Mouse (Mus musculus): ENCODE results near the gene Gm4631.
"Not testable (repeated sequence)": the region's sequence is repeated elsewhere in the genome, so short reads cannot be mapped to it uniquely, and the experiment has no call there.

The Gm4631 gene

DNA sequence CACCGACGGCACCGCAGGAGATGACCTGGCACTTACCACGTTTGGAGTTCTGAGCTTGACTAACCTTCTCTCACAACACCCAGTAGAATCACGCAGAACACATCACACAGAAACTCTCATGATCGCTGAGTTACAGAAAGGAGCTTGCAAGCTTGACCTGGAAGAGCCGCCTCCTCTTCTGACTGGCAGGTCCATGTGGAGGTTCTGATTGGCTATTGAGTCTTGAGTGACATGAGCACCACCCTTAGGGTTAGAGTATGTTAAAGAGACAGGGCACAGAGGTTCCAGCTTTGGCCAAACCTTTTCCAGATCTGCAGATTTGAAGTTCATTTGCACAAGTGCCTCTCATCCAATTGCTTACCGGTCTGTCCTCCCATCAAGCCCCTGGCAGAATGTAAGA lies at the start of gene Gm4631:
Gm4631 (minus strand) TSS at position 101 of the 400 bp plus-strand sequence.
- not testable (repeated sequence) for DNase-seq (ENCODE audit: low spot score in 2 of 2)

DNA sequence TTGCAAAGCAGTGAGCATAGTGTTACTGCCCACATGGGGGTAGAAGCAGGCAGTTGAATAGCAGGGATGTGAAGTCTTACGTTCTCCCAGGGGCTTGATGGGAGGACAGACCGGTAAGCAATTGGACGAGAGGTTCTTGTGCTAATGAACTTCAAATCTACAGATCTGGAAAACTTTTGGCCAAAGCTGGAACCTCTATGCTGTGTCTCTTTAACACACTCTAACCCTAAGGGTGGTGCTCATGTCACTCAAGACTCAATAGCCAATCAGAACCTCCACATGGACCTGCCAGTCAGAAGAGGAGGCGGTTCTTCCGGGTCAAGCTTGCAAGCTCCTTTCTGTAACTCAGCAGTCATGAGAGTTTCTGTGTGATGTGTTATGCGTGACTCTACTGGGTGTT lies 34.1 kb upstream of the Gm4631 start, which contains the start of gene Zfp968:
Zfp968 (plus strand) TSS at position 301 of the 400 bp plus-strand sequence.
- DNase-seq (ENCODE audit: low spot score in 2 of 2) = not testable (repeated sequence)

DNA sequence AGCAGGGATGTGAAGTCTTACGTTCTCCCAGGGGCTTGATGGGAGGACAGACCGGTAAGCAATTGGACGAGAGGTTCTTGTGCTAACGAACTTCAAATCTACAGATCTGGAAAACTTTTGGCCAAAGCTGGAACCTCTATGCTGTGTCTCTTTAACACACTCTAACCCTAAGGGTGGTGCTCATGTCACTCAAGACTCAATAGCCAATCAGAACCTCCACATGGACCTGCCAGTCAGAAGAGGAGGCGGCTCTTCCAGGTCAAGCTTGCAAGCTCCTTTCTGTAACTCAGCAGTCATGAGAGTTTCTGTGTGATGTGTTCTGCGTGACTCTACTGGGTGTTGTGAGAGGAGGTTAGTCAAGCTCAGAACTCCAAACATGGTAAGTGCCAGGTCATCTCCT lies 63.2 kb downstream of the Gm4631 start, which contains the start of gene Gm14440:
Gm14440 (plus strand) TSS at position 301 of the 400 bp plus-strand sequence.
- not testable (repeated sequence) for DNase-seq (ENCODE audit: low spot score in 2 of 2)
